Mouse (Mus musculus) erythroblast, embryonic 14.5 days (primary cell): ENCODE results near the gene Prpf31. TPM values are rescaled to one million over a fixed set of nuclear protein-coding genes. Genes with fewer than 3 reads are reported as not detected.
A peak's percentile ranks its signal among the peaks of the same experiment; 100 is the strongest.

ENCODE experiments used
- H3K27me3 ChIP-seq: 2 replicates; pipeline ENCODE4 v1.6.1; 2012; ENCODE audit warnings: inconsistent platforms; ENCODE audit not compliant: control insufficient read depth
- H3K36me3 ChIP-seq: 2 replicates; pipeline ENCODE4 v1.6.1; 2012; ENCODE audit warnings: mild to moderate bottlenecking, inconsistent platforms; ENCODE audit not compliant: control insufficient read depth
- H3K4me1 ChIP-seq: 2 replicates; pipeline ENCODE4 v1.6.1; 2012; ENCODE audit warnings: inconsistent platforms; ENCODE audit not compliant: control insufficient read depth
- H3K4me3 ChIP-seq: replicated peaks from 2 replicates; pipeline ENCODE3; 2012; ENCODE audit warnings: moderate library complexity, mild to moderate bottlenecking, inconsistent platforms
- H3K9me3 ChIP-seq: 2 replicates; pipeline ENCODE4 v1.6.1; 2012; ENCODE audit warnings: low read length, inconsistent platforms, mixed read lengths; ENCODE audit not compliant: control insufficient read depth
- GATA1 ChIP-seq: IDR thresholded peaks from 2 replicates; pipeline ENCODE4 v1.6.1; 2012; ENCODE audit warnings: low read length, inconsistent platforms, mixed read lengths
- TAL1 ChIP-seq: IDR thresholded peaks from 3 replicates; pipeline ENCODE4 v1.6.1; 2012; ENCODE audit warnings: low read length, inconsistent platforms, mixed read lengths
- polyA plus RNA-seq: library from polyadenylated mRNA; stranded (reverse); fragments of >175 nt; gene quantifications from 2 replicates; pipeline ENCODE4 v1.2.3, GENCODE M21; 2012

Gene Prpf31
- polyA plus RNA-seq, 1 experiment = 3.2 TPM

DNA sequence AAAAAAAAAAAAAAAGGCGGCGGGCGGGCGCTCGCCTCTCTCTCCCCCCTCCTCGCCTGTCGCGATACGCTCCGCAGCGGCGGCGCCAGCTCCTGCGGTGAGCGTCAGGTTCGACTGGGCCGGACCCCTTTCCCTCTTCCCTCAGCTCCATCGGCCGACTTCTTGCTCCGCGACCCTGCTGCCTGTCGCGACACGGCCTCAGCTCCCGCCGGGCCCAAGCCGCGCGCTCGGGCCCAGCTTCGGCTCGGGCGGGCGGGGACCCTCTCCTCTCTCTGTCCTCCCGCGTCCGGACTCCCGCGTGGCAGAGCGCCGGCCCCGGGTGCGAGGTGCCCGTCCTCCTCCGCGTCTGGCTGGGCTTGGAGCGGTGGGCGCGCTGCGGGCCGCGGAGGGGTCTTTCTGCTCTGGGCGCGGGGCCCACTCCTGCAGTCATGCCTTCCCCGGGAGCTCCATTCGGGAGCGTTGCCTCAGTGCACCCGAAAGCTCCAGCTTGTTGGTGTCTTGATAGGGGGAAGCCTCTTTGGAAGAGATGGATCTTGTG is 15.8 kb downstream of the Prpf31 start:
- H3K9me3 ChIP-seq = no peaks in the 10 kb centered on the region
- H3K4me1 ChIP-seq = peaks cover 45% of the 10 kb centered on the region
- H3K4me3 ChIP-seq = peak overlapping the region; percentile 83
- H3K27me3 ChIP-seq = no peaks in the 10 kb centered on the region
- TF ChIP-seq GATA1 = no peak
- H3K36me3 ChIP-seq = peaks cover 62% of the 10 kb centered on the region

DNA sequence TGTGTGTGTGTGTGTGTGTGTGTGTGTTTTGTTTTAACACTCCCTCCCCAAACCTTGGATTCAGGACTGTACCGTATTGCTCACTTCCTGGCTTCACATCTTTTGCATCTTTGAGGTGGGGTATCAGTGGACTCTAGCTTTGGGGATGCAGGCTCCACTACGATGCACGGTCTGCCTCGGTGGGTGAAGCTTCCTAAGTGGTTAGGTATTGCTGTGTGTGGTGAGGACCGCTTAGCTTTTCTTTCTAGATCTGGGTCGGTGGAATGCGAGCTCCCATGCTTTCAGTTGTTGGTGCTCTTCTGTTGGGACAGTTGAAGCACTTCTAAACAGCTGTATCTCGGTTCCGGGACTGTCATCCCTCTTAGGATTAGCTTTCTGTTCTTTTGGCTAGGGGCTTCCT is 16.4 kb downstream of the Prpf31 start:
- H3K9me3 ChIP-seq = no peaks in the 10 kb centered on the region
- H3K36me3 ChIP-seq = peaks cover 62% of the 10 kb centered on the region
- no peaks in the 10 kb centered on the region for H3K27me3 ChIP-seq
- H3K4me1 ChIP-seq = peaks cover 45% of the 10 kb centered on the region
- peak overlapping the region; percentile 83 for H3K4me3 ChIP-seq
- TF ChIP-seq TAL1 (no peak), GATA1 (no peak)

DNA sequence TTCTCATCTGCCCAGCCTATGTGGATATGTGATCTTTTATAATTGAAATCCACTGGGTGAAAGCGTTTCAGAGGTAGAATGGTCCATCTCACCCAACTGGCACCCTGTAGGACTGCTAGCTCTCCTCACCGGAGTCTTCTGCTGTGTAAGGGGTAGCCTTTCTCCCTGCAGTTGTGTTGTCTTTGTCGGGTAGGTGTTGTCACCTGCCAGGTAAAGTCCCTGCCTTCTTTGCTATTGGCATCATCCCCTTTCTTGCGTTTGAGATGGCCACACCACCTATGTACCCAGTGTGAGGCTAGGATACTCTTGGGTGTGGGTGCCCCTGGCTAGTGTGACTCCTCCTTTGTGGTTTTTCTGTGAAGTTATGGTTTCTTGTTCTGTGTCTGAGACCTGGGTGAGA is 16.9 kb downstream of the Prpf31 start:
- TF ChIP-seq TAL1 (no peak), GATA1 (no peak)
- Histone ChIP-seq H3K27me3 (no peaks in the 10 kb centered on the region), H3K4me3 (peak overlapping the region; percentile 83), H3K36me3 (peaks cover 62% of the 10 kb centered on the region), H3K9me3 (no peaks in the 10 kb centered on the region), H3K4me1 (peaks cover 45% of the 10 kb centered on the region)

DNA sequence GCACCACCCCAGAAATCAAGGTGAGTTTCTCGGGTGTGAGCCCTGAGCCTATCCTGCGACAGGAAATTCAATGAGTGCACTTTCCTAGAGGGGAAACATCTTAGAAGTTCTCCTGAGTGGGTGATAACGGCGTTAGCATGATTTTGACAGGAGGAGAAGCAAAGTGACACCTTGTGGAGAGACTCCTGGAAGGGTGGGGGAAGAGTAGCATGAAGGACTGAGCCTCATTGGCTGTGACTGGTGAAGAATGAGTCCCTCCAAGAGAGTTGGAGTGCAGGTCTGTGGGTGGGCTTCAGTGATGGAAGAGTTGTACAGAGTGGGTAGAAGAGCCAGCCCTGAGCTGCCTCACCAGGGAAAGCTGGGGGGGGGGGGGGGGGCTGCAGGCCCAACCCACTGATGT is 27.2 kb downstream of the Prpf31 start:
- TF ChIP-seq TAL1 = no peak
- no peak for TF ChIP-seq GATA1
- H3K36me3 ChIP-seq = peaks cover 100% of the 10 kb centered on the region
- H3K4me1 ChIP-seq = peaks cover 2% of the 10 kb centered on the region
- H3K27me3 ChIP-seq = no peaks in the 10 kb centered on the region
- H3K9me3 ChIP-seq = no peaks in the 10 kb centered on the region
- no peak overlapping the region for H3K4me3 ChIP-seq

DNA sequence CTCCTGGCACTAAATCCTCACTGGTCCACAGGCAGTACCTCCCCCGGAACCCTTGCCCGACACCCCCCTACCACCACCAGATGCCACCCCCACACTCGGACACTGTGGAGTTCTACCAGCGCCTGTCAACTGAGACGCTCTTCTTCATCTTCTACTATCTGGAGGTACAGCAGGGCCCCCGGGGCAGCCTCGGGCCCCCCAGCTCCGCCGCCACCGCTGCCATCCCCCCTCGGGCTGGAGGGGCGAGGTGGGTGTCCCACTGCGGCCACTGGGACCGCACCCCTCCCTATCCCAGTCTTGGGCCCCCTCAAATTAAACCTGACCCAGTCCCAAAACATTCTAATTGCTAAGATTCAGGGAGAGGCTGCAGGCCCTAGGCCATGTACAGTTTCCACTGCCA is 28.8 kb downstream of the Prpf31 start:
- Histone ChIP-seq H3K36me3 (peaks cover 100% of the 10 kb centered on the region), H3K4me1 (peaks cover 7% of the 10 kb centered on the region), H3K4me3 (no peak overlapping the region), H3K27me3 (no peaks in the 10 kb centered on the region), H3K9me3 (no peaks in the 10 kb centered on the region)
- TF ChIP-seq GATA1 = no peak
- no peak for TF ChIP-seq TAL1

DNA sequence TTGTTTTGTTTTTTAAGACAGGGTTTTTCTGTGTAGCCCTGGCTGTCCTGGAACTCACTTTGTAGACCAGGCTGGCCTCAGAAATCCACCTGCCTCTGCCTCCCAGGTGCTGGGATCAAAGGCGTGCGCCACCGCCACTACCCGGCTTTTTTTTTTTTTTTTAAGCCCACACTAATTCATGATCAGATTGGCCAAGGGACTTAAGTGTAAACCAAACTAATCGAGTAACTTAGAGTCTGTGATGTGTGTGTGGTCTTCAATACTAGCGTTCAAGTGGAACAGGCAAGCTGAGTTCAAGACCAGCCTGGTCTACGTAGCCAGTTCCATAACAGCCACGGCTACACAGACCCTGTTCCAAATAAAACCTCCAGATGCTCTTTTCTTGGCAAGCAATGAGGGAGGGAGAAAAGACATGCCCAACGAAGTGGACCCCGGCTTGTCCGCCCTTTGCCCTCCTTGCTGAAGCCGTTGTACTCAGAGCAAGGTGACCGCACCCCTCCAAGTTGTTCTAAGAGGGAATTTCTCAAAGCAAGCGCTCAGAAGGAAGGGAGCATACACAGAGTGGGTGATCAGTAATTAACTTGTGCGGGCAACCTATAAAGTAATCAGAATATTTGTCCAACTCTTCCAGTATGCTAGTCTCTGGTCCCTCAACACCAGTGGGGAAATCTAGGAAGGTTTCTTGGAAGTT is 34.9 kb downstream of the Prpf31 start:
- no peak for TF ChIP-seq GATA1
- no peak for TF ChIP-seq TAL1
- H3K36me3 ChIP-seq = peaks cover 42% of the 10 kb centered on the region
- H3K27me3 ChIP-seq = no peaks in the 10 kb centered on the region
- peak overlapping the region; percentile 76 for H3K4me3 ChIP-seq
- no peaks in the 10 kb centered on the region for H3K9me3 ChIP-seq
- H3K4me1 ChIP-seq = peaks cover 42% of the 10 kb centered on the region

DNA sequence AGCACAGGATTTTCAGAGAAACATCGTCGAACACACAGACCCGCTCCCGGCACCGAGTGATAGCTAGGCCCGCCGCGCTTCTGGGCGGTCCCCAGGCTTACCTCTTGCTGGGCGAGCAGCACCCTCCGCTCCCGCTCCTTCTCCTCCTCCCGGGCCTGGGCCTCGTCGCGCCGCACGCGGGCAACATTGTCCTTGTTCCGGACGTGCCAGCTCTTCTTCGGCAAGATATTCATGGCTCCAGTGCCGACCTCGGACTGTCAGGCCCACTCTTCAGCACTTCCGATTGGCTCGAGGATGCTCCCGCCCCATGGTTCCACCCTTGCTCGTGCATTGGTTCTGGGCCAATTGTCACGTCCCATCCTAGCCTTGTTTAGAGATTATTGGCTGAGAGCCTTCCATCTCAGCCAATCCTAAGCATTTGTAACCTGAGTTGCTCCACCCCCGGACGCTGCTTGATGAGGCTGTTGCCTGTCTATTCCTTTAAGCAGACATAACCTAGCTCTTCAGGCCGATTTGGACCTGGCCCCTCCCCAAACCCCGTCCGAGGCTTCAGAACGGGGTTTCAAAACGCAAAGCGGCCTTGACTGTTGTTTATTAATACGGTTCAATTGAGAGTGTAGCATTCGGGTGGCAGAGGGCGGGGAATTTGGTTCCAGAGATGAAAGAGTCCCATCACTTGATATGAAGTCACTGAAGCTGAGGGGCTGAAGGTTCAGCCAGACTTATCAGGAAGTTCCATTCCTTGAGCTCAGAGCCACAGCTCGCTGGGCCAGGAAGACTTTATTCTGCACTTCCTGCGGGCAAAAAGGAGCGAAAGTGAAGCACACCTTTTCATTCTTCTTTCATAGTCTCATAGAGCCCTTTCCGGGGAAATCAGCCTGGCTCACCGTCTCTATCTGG is 35.7 kb downstream of the Prpf31 start, which contains the start of gene Leng1:
Gene Leng1 (minus strand): TSS at position 626 of the 900 bp plus-strand sequence.
- TF ChIP-seq GATA1 = no peak
- no peak for TF ChIP-seq TAL1
- peaks cover 42% of the 10 kb centered on the region for H3K4me1 ChIP-seq
- no peaks in the 10 kb centered on the region for H3K27me3 ChIP-seq
- H3K9me3 ChIP-seq = no peaks in the 10 kb centered on the region
- H3K36me3 ChIP-seq = peaks cover 34% of the 10 kb centered on the region
- peak within 1 kb of the TSS; percentile 76 for H3K4me3 ChIP-seq

DNA sequence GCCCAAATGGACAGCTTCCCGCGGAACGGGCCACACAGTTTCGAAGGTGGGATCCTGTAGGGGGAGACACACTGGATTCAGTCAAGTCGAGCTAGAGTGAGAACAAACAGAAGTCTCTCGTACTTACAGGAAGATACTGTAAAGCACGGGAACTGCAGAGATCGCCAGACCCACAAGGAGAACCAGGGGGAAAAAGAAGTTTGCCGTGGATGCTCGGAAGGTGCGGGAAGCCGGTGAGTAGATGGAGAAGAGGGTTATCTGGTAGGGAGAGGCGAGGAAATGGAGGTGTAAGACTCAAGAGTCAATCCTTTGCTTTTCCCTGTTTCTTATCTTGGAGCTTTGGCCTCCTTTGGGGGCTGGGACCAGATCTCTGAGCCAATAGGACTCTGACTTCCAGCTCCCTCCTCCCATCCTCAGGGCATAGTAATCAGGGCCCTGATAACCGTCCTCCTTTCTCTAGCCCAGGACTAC is 37.2 kb downstream of the Prpf31 start:
- Histone ChIP-seq H3K4me1 (peaks cover 42% of the 10 kb centered on the region), H3K27me3 (no peaks in the 10 kb centered on the region), H3K4me3 (peak overlapping the region; percentile 76), H3K36me3 (peaks cover 19% of the 10 kb centered on the region), H3K9me3 (no peaks in the 10 kb centered on the region)
- TF ChIP-seq GATA1 = no peak
- no peak for TF ChIP-seq TAL1
